Mouse (Mus musculus) stomach, embryonic 15.5 days (tissue): ENCODE results near the gene Tppp. TPM values are rescaled to one million over a fixed set of nuclear protein-coding genes. Genes with fewer than 3 reads are reported as not detected.

Source experiments
- ATAC-seq: fragments of 200-750 bp; cut with Nextera tagmentation; 2 replicates; pipeline ENCODE4 v1.8.0; 2017; ENCODE audit warnings: low read depth, moderate number of reproducible peaks, moderate TSS enrichment; ENCODE audit not compliant: insufficient read depth, low FRiP score
- H3K27ac ChIP-seq: fragments of 300-500 bp; sonication (generic); 2 replicates; pipeline ENCODE4 v1.5.1; 2015; ENCODE audit warnings: mild to moderate bottlenecking, inconsistent platforms
- H3K27me3 ChIP-seq: fragments of 300-500 bp; sonication (generic); replicated peaks from 2 replicates; pipeline ENCODE4 v1.6.1; 2015; ENCODE audit warnings: inconsistent platforms
- H3K36me3 ChIP-seq: fragments of 300-500 bp; sonication (generic); 2 replicates; pipeline ENCODE4 v1.6.1; 2015; ENCODE audit warnings: inconsistent platforms
- H3K4me1 ChIP-seq: fragments of 300-500 bp; sonication (generic); 2 replicates; pipeline ENCODE4 v1.6.1; 2015; ENCODE audit warnings: inconsistent platforms
- H3K4me2 ChIP-seq: fragments of 300-500 bp; sonication (generic); 2 replicates; pipeline ENCODE4 v1.6.1; 2015; ENCODE audit warnings: mild to moderate bottlenecking, inconsistent platforms
- H3K4me3 ChIP-seq: fragments of 300-500 bp; sonication (generic); replicated peaks from 2 replicates; pipeline ENCODE4 v1.5.1; 2015; ENCODE audit warnings: inconsistent platforms
- H3K9ac ChIP-seq: fragments of 300-500 bp; sonication (generic); 2 replicates; pipeline ENCODE4 v1.6.1; 2015; ENCODE audit warnings: inconsistent platforms
- H3K9me3 ChIP-seq: fragments of 300-500 bp; sonication (generic); 2 replicates; pipeline ENCODE4 v1.6.1; 2016; ENCODE audit warnings: inconsistent platforms
- WGBS: fragments of 180-500 bp; shearing (Covaris S2); methylation state at CpG from one replicate; pipeline ENCODE4 v1.1.7; 2015; 5-methylcytosine and 5-hydroxymethylcytosine counted together
- polyA plus RNA-seq: library from polyadenylated mRNA; unstranded; fragments of >200 nt; fragmentation: Nextera tagmentation; extraction: Ambion mirVana; gene quantifications from 2 replicates; pipeline ENCODE4 v1.2.1, GENCODE M21; 2015

The Tppp gene
- polyA plus RNA-seq, 1 experiment from 2014 or later: 2.8 TPM

DNA sequence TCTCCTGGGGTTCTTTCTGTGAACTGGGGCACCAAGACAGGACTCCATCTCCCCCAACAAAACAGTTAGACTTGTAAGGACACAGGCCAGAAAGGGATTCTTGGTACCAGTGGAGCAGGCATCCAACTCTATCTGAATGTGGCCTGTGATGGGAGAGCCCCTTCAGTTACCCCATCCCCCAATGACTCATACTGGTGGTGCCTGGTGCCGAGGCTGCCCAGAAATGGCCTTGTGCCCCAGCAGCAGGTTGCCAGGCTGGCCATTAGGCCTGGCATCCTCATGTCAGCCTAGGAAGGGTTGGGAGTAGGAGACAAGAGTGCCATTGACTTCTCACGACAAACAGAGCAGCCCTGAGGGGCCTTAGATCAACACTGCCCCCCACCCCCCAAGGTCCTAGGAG, 18.9 kb downstream of the Tppp start:
- WGBS: 64% methylated on average over 2 of the region's 2 CpGs
- Histone ChIP-seq H3K36me3 (no peaks in the 10 kb centered on the region), H3K4me3 (no peak overlapping the region), H3K27me3 (no peaks in the 10 kb centered on the region), H3K4me2 (no peak overlapping the region), H3K4me1 (no peaks in the 10 kb centered on the region), H3K27ac (no peak overlapping the region), H3K9ac (no peak overlapping the region), H3K9me3 (no peaks in the 10 kb centered on the region)
- no peak for ATAC-seq

GRCm38 (mm10) chr13:74029013-74029412, 19.8 kb downstream of the Tppp start:
- 71% methylated on average over 2 of the region's 2 CpGs for WGBS

DNA sequence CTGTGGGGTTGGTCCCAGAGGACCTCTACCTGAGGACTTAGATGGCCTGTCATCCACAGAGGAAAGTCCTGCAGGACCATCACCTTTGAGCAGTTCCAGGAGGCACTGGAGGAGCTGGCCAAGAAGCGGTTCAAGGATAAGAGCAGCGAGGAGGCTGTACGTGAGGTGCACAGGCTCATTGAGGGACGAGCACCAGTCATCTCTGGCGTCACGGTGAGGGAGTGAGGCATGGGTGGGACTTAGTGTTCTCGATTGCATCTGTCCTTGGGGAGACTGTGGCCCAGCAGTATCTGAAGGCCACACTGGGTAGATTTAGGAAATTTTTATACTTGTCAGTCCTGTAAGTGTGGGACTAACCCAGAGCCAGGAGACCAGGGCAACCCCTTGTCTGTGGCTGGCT, 21.5 kb downstream of the Tppp start:
- 81% methylated on average over 7 of the region's 7 CpGs for WGBS
- H3K4me3 ChIP-seq: no peak overlapping the region
- H3K9me3 ChIP-seq: no peaks in the 10 kb centered on the region
- H3K9ac ChIP-seq: no peak overlapping the region
- no peaks in the 10 kb centered on the region for H3K27me3 ChIP-seq
- no peak overlapping the region for H3K4me2 ChIP-seq
- H3K36me3 ChIP-seq: no peaks in the 10 kb centered on the region
- ATAC-seq: no peak
- no peaks in the 10 kb centered on the region for H3K4me1 ChIP-seq
- H3K27ac ChIP-seq: no peak overlapping the region

More at GRCm38 (mm10) chr13:74029013-74029412, 19.8 kb downstream of the Tppp start:
- Histone ChIP-seq H3K4me3 (no peak overlapping the region), H3K27me3 (no peaks in the 10 kb centered on the region), H3K9ac (no peak overlapping the region), H3K36me3 (no peaks in the 10 kb centered on the region), H3K27ac (no peak overlapping the region; the same call in 1 of the 2 replicates), H3K9me3 (no peaks in the 10 kb centered on the region), H3K4me1 (no peaks in the 10 kb centered on the region), H3K4me2 (no peak overlapping the region)
- ATAC-seq: no peak

DNA sequence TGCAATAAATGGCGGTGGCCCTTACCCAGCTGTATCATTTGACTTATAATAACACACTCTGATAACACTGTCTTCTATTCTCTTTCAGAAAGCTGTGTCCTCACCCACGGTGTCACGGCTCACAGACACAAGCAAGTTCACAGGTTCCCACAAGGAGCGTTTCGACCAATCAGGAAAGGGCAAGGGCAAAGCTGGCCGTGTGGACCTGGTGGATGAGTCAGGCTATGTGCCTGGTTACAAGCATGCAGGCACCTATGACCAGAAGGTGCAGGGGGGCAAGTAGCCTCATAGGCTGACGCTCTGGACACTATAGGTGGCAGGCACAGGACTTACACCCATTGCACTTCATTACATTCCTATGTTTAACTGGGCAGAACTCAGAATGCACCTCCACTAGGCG, 21.9 kb downstream of the Tppp start:
- Histone ChIP-seq H3K9me3 (no peaks in the 10 kb centered on the region), H3K9ac (no peak overlapping the region), H3K36me3 (no peaks in the 10 kb centered on the region), H3K4me3 (no peak overlapping the region), H3K4me2 (no peak overlapping the region), H3K4me1 (no peaks in the 10 kb centered on the region), H3K27me3 (no peaks in the 10 kb centered on the region), H3K27ac (no peak overlapping the region)
- WGBS: 78% methylated on average over 8 of the region's 8 CpGs
- no peak for ATAC-seq

GRCm38 (mm10) chr13:74034756-74035155, 25.5 kb downstream of the Tppp start:
- no peaks in the 10 kb centered on the region for H3K4me1 ChIP-seq
- ATAC-seq: no peak
- no peaks in the 10 kb centered on the region for H3K36me3 ChIP-seq
- 64% methylated on average over 2 of the region's 2 CpGs for WGBS
- H3K27ac ChIP-seq: no peak overlapping the region
- no peak overlapping the region for H3K4me3 ChIP-seq
- no peak overlapping the region for H3K4me2 ChIP-seq
- no peak overlapping the region for H3K9ac ChIP-seq
- no peaks in the 10 kb centered on the region for H3K9me3 ChIP-seq
- no peaks in the 10 kb centered on the region for H3K27me3 ChIP-seq

DNA sequence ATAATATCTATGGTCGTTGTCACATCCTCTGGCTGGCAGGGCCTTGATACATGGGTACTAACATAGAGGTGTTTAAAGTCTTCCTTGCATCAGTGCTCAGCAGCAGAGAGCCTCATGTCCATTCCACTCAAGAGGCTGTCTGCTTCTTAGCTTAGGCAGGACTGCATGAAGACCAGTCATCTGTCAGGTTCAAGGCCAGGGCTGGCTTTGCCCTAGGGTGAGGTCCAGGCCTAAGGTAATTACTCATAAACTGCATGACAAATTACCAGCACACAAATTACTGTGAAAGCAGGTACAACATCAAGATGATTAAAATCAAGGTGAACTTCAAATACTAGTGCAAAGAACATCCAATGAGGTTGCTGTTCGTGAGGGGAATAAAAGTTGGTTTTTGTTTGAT, 26.6 kb downstream of the Tppp start:
- H3K9me3 ChIP-seq: no peaks in the 10 kb centered on the region
- H3K36me3 ChIP-seq: no peaks in the 10 kb centered on the region
- H3K4me1 ChIP-seq: no peaks in the 10 kb centered on the region
- no peak overlapping the region for H3K4me2 ChIP-seq
- no peak overlapping the region for H3K27ac ChIP-seq
- H3K4me3 ChIP-seq: no peak overlapping the region
- H3K9ac ChIP-seq: no peak overlapping the region
- 79% methylated on average over 2 of the region's 2 CpGs for WGBS
- no peaks in the 10 kb centered on the region for H3K27me3 ChIP-seq
- ATAC-seq: no peak

- ATAC-seq: no peak
- Histone ChIP-seq H3K36me3 (0 out of 2 replicates have a peak, but pooled peaks cover 8% of the 10 kb centered on the region), H3K27me3 (no peaks in the 10 kb centered on the region), H3K27ac (no peak overlapping the region), H3K9ac (no peak overlapping the region), H3K4me2 (no peak overlapping the region), H3K9me3 (no peaks in the 10 kb centered on the region), H3K4me3 (no peak overlapping the region), H3K4me1 (no peaks in the 10 kb centered on the region)
- WGBS: 84% methylated on average over 3 of the region's 3 CpGs
These were observed 30.7 kb downstream of the Tppp start for GRCm38 (mm10) chr13:74039926-74040325.

DNA sequence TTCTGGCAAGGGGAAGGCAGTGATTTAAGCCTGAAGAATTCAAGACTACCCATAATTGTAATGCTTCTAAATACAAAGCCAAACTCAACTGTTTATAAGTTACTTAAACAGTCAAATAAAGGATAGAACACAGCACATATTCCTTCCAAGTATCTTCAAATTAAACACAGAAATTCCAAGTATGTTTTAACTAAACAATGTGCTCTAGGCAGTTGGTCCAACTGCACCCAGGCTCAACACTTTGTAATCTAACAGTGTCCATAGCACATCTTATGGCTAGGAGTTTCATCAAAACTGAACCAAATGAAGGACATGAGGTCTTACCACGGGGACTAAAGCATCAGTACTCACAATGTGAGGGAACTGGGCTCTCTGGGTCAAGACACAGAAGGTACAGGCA, 47.0 kb downstream of the Tppp start:
- WGBS: 84% methylated on average over 1 of the region's 1 CpGs
- Histone ChIP-seq H3K4me1 (no peaks in the 10 kb centered on the region), H3K27me3 (no peaks in the 10 kb centered on the region), H3K36me3 (no peaks in the 10 kb centered on the region), H3K9me3 (no peaks in the 10 kb centered on the region), H3K4me2 (no peak overlapping the region), H3K27ac (peak overlapping the region; percentile 3; the same call in 1 of the 2 replicates), H3K9ac (no peak overlapping the region), H3K4me3 (no peak overlapping the region)
- ATAC-seq: no peak

DNA sequence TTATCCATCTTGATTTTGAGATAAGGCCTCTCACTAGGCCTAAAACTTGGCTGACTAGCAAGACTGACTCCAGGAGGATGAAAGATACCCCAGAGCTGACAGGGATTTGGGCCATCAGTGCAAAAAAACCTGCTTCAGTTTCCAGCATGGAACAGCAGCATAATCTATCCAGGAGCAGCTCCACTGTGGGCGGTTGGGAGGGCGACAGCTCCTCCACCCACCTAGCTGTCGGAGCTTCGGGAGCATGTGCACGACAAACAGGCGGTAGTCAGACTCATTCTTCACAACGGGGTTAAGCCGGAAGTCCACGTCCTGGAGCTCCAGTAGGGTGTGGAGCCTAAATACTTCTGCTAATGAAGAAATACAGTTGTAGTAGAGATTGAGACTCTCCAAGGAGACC, 48.9 kb downstream of the Tppp start:
- no peaks in the 10 kb centered on the region for H3K9me3 ChIP-seq
- H3K36me3 ChIP-seq: no peaks in the 10 kb centered on the region
- H3K9ac ChIP-seq: no peak overlapping the region
- H3K4me1 ChIP-seq: no peaks in the 10 kb centered on the region
- ATAC-seq: no peak
- H3K27ac ChIP-seq: no peak overlapping the region
- 92% methylated on average over 9 of the region's 9 CpGs for WGBS
- no peaks in the 10 kb centered on the region for H3K27me3 ChIP-seq
- H3K4me3 ChIP-seq: no peak overlapping the region
- no peak overlapping the region for H3K4me2 ChIP-seq

- H3K9ac ChIP-seq: peak within 1 kb of the TSS; percentile 74; the same call in 1 of the 2 replicates
- H3K27me3 ChIP-seq: no peaks in the 10 kb centered on the region
- H3K27ac ChIP-seq: peak within 1 kb of the TSS; percentile 87
- peak within 1 kb of the TSS; percentile 85 for H3K4me3 ChIP-seq
- no peaks in the 10 kb centered on the region for H3K4me1 ChIP-seq
- 2% methylated on average over 48 of the region's 48 CpGs for WGBS
- no peaks in the 10 kb centered on the region for H3K9me3 ChIP-seq
- H3K4me2 ChIP-seq: peak within 1 kb of the TSS; percentile 62
- peak; percentile 98 for ATAC-seq
- H3K36me3 ChIP-seq: no peaks in the 10 kb centered on the region
These were observed 52.6 kb downstream of the Tppp start, which contains the start of gene Cep72 for GRCm38 (mm10) chr13:74061613-74062377. TSS of gene Cep72 (minus strand) at chr13:74062299.

DNA sequence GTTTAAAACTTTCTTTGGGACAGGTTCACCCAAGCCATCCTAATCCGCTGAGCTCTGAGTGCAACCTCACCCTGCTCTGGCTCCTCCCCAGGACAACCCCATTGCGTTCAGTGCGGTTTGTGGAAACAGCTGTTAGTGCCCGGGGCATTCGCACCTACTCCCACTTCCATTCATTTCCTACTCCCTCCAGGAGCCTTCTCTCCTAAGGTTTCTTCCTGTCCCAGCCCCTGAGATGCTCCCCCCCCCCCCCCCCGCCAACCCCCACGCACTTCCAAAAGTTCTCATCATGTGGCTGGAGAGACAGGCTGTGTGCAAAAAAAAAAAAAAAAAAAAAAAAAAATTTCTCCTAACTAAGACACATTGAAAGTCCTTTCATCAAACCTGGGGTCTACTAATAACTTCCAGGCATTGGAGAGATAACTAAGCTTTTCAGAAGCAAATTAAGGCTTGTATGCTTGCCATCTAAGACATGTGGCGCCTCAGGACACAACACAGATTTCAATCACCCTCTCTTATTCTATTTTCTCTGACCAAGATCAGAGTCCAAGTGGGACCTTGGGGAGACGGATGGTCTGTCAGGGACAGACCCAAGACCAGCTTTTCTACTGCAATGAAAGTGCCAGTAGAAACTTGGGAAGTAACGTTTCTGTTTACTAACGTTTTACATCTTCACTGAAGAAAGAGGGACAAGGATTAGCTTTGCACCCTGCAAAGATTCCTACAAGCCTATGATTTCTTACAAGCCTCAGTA, 53.3 kb downstream of the Tppp start:
- no peaks in the 10 kb centered on the region for H3K4me1 ChIP-seq
- H3K27ac ChIP-seq: no peak overlapping the region
- ATAC-seq: no peak

GRCm38 (mm10) chr13:74063340-74064050, 54.3 kb downstream of the Tppp start:
- Histone ChIP-seq H3K9ac (no peak overlapping the region), H3K4me1 (no peaks in the 10 kb centered on the region), H3K36me3 (no peaks in the 10 kb centered on the region), H3K4me3 (no peak overlapping the region), H3K27me3 (no peaks in the 10 kb centered on the region), H3K27ac (no peak overlapping the region), H3K4me2 (no peak overlapping the region), H3K9me3 (no peaks in the 10 kb centered on the region)
- 79% methylated on average over 1 of the region's 1 CpGs for WGBS
- ATAC-seq: no peak

More for the DNA sequence above, 53.3 kb downstream of the Tppp start:
- Histone ChIP-seq H3K9me3 (no peaks in the 10 kb centered on the region), H3K27me3 (no peaks in the 10 kb centered on the region), H3K4me2 (peak overlapping the region; percentile 62), H3K9ac (no peak overlapping the region), H3K36me3 (no peaks in the 10 kb centered on the region), H3K4me3 (peak overlapping the region; percentile 85)
- 29% methylated on average over 10 of the region's 11 CpGs for WGBS
